Mouse (Mus musculus): ENCODE results near the gene Tle2.

DNA sequence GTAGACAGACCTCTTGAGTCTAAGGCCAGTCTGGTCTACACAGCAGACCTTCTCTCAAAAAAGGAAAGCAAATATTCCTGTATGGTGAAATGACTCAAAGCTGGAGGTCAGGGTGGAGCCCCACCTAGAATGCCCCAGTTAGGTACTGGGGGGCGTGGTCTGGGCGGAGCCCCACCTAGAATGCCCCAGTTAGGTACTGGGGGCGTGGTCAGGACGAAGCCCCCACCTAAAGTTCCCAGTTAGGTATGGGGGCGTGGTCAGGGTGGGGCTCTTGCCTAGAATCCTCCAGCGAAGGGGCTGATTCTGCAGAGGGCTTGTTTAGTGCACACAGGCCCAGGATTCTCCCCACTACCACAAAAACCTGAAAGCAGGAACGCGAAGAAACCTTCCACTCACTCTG lies 49.1 kb downstream of the Tle2 start:
- no peak for TF ChIP-seq POLR2A (IDR thresholded peaks at IDR 0.05; ENCODE audit: control insufficient read depth, extremely low read depth, insufficient read depth, low read length, poor library complexity)
- TF ChIP-seq CTCF (IDR thresholded peaks at IDR 0.05; ENCODE audit: borderline replicate concordance, control insufficient read depth, extremely low read depth, insufficient read depth, low read length, poor library complexity) = no peak
